Mouse (Mus musculus): ENCODE results near the gene Kctd2. TPM values are rescaled to one million over a fixed set of nuclear protein-coding genes. Genes with fewer than 3 reads are reported as not detected.
A peak's percentile ranks its signal among the peaks of the same experiment; 100 is the strongest.

The Kctd2 gene
- polyA plus RNA-seq, 1 experiment from 2014 or later, result 28.8 TPM

GRCm38 (mm10) chr11:115391358-115391757 is 28.6 kb upstream of the Kctd2 start:
- Histone ChIP-seq H3K27me3 (ENCODE audit: control insufficient read depth, insufficient read depth, low read length) (no peaks in the 10 kb centered on the region), H3K4me1 (ENCODE audit: control insufficient read depth, insufficient read depth, low read length) (no peaks in the 10 kb centered on the region), H3K4me2 (ENCODE audit: low read depth, low read length) (no peak overlapping the region), H3K9ac (replicated peaks; ENCODE audit: low read depth, low read length) (no peak overlapping the region), H3K27ac (ENCODE audit: low read depth, low read length) (no peak overlapping the region), H3K36me3 (ENCODE audit: control insufficient read depth, insufficient read depth, low read length) (peaks cover 33% of the 10 kb centered on the region), H3K4me3 (ENCODE audit: low read depth, low read length) (no peak overlapping the region), H3K9me3 (ENCODE audit: control insufficient read depth, low read length) (no peaks in the 10 kb centered on the region)
- WGBS, result 95% methylated on average over 7 of the region's 7 CpGs
- ATAC-seq (ENCODE audit: low read depth), result no peak

GRCm38 (mm10) chr11:115393721-115394325 is 26.1 kb upstream of the Kctd2 start:
- Histone ChIP-seq H3K4me2 (ENCODE audit: low read depth, low read length) (no peak overlapping the region), H3K9me3 (ENCODE audit: control insufficient read depth, low read length) (no peaks in the 10 kb centered on the region), H3K36me3 (ENCODE audit: control insufficient read depth, insufficient read depth, low read length) (peaks cover 33% of the 10 kb centered on the region), H3K4me3 (ENCODE audit: low read depth, low read length) (no peak overlapping the region), H3K4me1 (ENCODE audit: control insufficient read depth, insufficient read depth, low read length) (no peaks in the 10 kb centered on the region), H3K9ac (replicated peaks; ENCODE audit: low read depth, low read length) (no peak overlapping the region), H3K27me3 (ENCODE audit: control insufficient read depth, insufficient read depth, low read length) (no peaks in the 10 kb centered on the region), H3K27ac (ENCODE audit: low read depth, low read length) (no peak overlapping the region)
- 74% methylated on average over 28 of the region's 34 CpGs for WGBS
- no peak; the same call in 1 of the 2 replicates for ATAC-seq (ENCODE audit: low read depth)

GRCm38 (mm10) chr11:115398085-115398484 is 21.8 kb upstream of the Kctd2 start:
- no peaks in the 10 kb centered on the region for H3K27me3 ChIP-seq (ENCODE audit: control insufficient read depth, insufficient read depth, low read length)
- H3K4me3 ChIP-seq (ENCODE audit: low read depth, low read length), result no peak overlapping the region
- no peak overlapping the region for H3K27ac ChIP-seq (ENCODE audit: low read depth, low read length)
- H3K36me3 ChIP-seq (ENCODE audit: control insufficient read depth, insufficient read depth, low read length), result peaks cover 22% of the 10 kb centered on the region
- no peak for ATAC-seq (ENCODE audit: low read depth)
- no peak overlapping the region for H3K9ac ChIP-seq (replicated peaks; ENCODE audit: low read depth, low read length)
- H3K4me2 ChIP-seq (ENCODE audit: low read depth, low read length), result no peak overlapping the region
- WGBS, result 83% methylated on average over 7 of the region's 7 CpGs
- no peaks in the 10 kb centered on the region for H3K9me3 ChIP-seq (ENCODE audit: control insufficient read depth, low read length)
- H3K4me1 ChIP-seq (ENCODE audit: control insufficient read depth, insufficient read depth, low read length), result peaks cover 7% of the 10 kb centered on the region; the same call in 1 of the 2 replicates

- Histone ChIP-seq H3K9ac (replicated peaks; ENCODE audit: low read depth, low read length) (no peak overlapping the region), H3K4me3 (ENCODE audit: low read depth, low read length) (no peak overlapping the region), H3K27me3 (ENCODE audit: control insufficient read depth, insufficient read depth, low read length) (no peaks in the 10 kb centered on the region), H3K27ac (ENCODE audit: low read depth, low read length) (no peak overlapping the region), H3K4me1 (ENCODE audit: control insufficient read depth, insufficient read depth, low read length) (peaks cover 14% of the 10 kb centered on the region), H3K4me2 (ENCODE audit: low read depth, low read length) (no peak overlapping the region), H3K36me3 (ENCODE audit: control insufficient read depth, insufficient read depth, low read length) (peaks cover 4% of the 10 kb centered on the region; the same call in 1 of the 2 replicates), H3K9me3 (ENCODE audit: control insufficient read depth, low read length) (no peaks in the 10 kb centered on the region)
- ATAC-seq (ENCODE audit: low read depth), result no peak
- WGBS, result 78% methylated on average over 3 of the region's 3 CpGs
Observed at GRCm38 (mm10) chr11:115400126-115400525, 19.8 kb upstream of the Kctd2 start.

GRCm38 (mm10) chr11:115400630-115401391 is 19.1 kb upstream of the Kctd2 start:
- peak; percentile 36; the same call in 1 of the 2 replicates for ATAC-seq (ENCODE audit: low read depth)
- H3K27ac ChIP-seq (ENCODE audit: low read depth, low read length), result peak overlapping the region; percentile 17; the same call in 1 of the 2 replicates
- no peak overlapping the region for H3K9ac ChIP-seq (replicated peaks; ENCODE audit: low read depth, low read length)
- H3K4me3 ChIP-seq (ENCODE audit: low read depth, low read length), result no peak overlapping the region
- no peaks in the 10 kb centered on the region for H3K9me3 ChIP-seq (ENCODE audit: control insufficient read depth, low read length)
- no peaks in the 10 kb centered on the region for H3K27me3 ChIP-seq (ENCODE audit: control insufficient read depth, insufficient read depth, low read length)
- H3K36me3 ChIP-seq (ENCODE audit: control insufficient read depth, insufficient read depth, low read length), result peaks cover 4% of the 10 kb centered on the region; the same call in 1 of the 2 replicates
- WGBS, result 36% methylated on average over 11 of the region's 11 CpGs
- no peak overlapping the region for H3K4me2 ChIP-seq (ENCODE audit: low read depth, low read length)
- peaks cover 14% of the 10 kb centered on the region for H3K4me1 ChIP-seq (ENCODE audit: control insufficient read depth, insufficient read depth, low read length)

GRCm38 (mm10) chr11:115403338-115404124 is 16.4 kb upstream of the Kctd2 start, which contains the start of gene Mrpl58:
Gene Mrpl58, plus strand, starts transcription at chr11:115403752.
- Histone ChIP-seq H3K27ac (ENCODE audit: low read depth, low read length) (peak within 1 kb of the TSS; percentile 87), H3K36me3 (ENCODE audit: control insufficient read depth, insufficient read depth, low read length) (peaks cover 6% of the 10 kb centered on the region; the same call in 1 of the 2 replicates), H3K27me3 (ENCODE audit: control insufficient read depth, insufficient read depth, low read length) (no peaks in the 10 kb centered on the region), H3K9ac (replicated peaks; ENCODE audit: low read depth, low read length) (peak within 1 kb of the TSS; percentile 94), H3K4me1 (ENCODE audit: control insufficient read depth, insufficient read depth, low read length) (peaks cover 14% of the 10 kb centered on the region), H3K4me2 (ENCODE audit: low read depth, low read length) (peak within 1 kb of the TSS; percentile 61), H3K4me3 (ENCODE audit: low read depth, low read length) (peak within 1 kb of the TSS; percentile 86), H3K9me3 (ENCODE audit: control insufficient read depth, low read length) (no peaks in the 10 kb centered on the region)
- WGBS, result 3% methylated on average over 50 of the region's 50 CpGs
- peak; percentile 91 for ATAC-seq (ENCODE audit: low read depth)

GRCm38 (mm10) chr11:115405723-115406122 is 14.2 kb upstream of the Kctd2 start:
- H3K4me3 ChIP-seq (ENCODE audit: low read depth, low read length), result no peak overlapping the region
- H3K36me3 ChIP-seq (ENCODE audit: control insufficient read depth, insufficient read depth, low read length), result peaks cover 11% of the 10 kb centered on the region
- 96% methylated on average over 6 of the region's 6 CpGs for WGBS
- H3K9ac ChIP-seq (replicated peaks; ENCODE audit: low read depth, low read length), result no peak overlapping the region
- no peaks in the 10 kb centered on the region for H3K27me3 ChIP-seq (ENCODE audit: control insufficient read depth, insufficient read depth, low read length)
- H3K9me3 ChIP-seq (ENCODE audit: control insufficient read depth, low read length), result no peaks in the 10 kb centered on the region
- H3K27ac ChIP-seq (ENCODE audit: low read depth, low read length), result no peak overlapping the region
- no peak for ATAC-seq (ENCODE audit: low read depth)
- peaks cover 13% of the 10 kb centered on the region for H3K4me1 ChIP-seq (ENCODE audit: control insufficient read depth, insufficient read depth, low read length)
- no peak overlapping the region for H3K4me2 ChIP-seq (ENCODE audit: low read depth, low read length)

- peaks cover 12% of the 10 kb centered on the region for H3K4me1 ChIP-seq (ENCODE audit: control insufficient read depth, insufficient read depth, low read length)
Observed at GRCm38 (mm10) chr11:115406858-115407401, 13.0 kb upstream of the Kctd2 start.

More at GRCm38 (mm10) chr11:115406858-115407401, 13.0 kb upstream of the Kctd2 start:
- H3K9me3 ChIP-seq (ENCODE audit: control insufficient read depth, low read length), result no peaks in the 10 kb centered on the region
- no peak for ATAC-seq (ENCODE audit: low read depth)
- H3K4me3 ChIP-seq (ENCODE audit: low read depth, low read length), result no peak overlapping the region
- H3K36me3 ChIP-seq (ENCODE audit: control insufficient read depth, insufficient read depth, low read length), result peaks cover 16% of the 10 kb centered on the region
- no peak overlapping the region for H3K4me2 ChIP-seq (ENCODE audit: low read depth, low read length)
- no peaks in the 10 kb centered on the region for H3K27me3 ChIP-seq (ENCODE audit: control insufficient read depth, insufficient read depth, low read length)
- WGBS, result 93% methylated on average over 17 of the region's 17 CpGs
- H3K9ac ChIP-seq (replicated peaks; ENCODE audit: low read depth, low read length), result no peak overlapping the region
- H3K27ac ChIP-seq (ENCODE audit: low read depth, low read length), result no peak overlapping the region

Measured in neural tube, embryonic 14.5 days (tissue).